Mouse (Mus musculus) G1E-ER4 (cell line): ENCODE measurements around the gene Serpina12. TPM values are rescaled to one million over a fixed set of nuclear protein-coding genes. Genes with fewer than 3 reads are reported as not detected.

Experiments
- GATA1 ChIP-seq: IDR thresholded peaks from one replicate; pipeline ENCODE4 v1.8.0; 2012; ENCODE audit warnings: low read length, inconsistent platforms
- polyA plus RNA-seq: library from polyadenylated mRNA; stranded (reverse); fragments of >175 nt; gene quantifications from 2 replicates; pipeline ENCODE4 v1.2.3, GENCODE M21; 2012

Serpina12 gene
- polyA plus RNA-seq, 1 experiment = not detected

DNA sequence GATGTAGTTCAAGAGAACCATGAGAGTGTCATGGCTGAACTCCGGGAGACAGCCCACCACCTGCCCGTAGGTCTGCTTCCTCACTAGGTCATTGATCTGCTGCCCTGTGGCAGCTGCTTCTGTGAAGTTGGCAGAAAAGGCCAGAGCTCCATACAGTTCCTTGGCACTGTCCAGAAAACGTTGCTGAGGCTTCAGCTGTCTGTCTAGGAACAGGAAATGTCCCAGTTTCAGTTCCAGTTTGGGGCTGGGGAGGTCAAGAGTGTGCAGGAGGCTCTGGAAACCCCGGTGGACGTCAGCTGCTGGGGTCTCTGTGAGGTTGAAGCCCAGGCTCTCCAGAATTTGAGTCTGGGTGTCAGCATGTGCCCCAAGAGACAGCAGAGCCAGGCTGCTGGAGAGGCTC, 58.4 kb downstream of the Serpina12 start:
- TF ChIP-seq GATA1 = no peak

- TF ChIP-seq GATA1 = no peak
Measured at GRCm38 (mm10) chr12:103984935-103985334, 59.3 kb downstream of the Serpina12 start.

DNA sequence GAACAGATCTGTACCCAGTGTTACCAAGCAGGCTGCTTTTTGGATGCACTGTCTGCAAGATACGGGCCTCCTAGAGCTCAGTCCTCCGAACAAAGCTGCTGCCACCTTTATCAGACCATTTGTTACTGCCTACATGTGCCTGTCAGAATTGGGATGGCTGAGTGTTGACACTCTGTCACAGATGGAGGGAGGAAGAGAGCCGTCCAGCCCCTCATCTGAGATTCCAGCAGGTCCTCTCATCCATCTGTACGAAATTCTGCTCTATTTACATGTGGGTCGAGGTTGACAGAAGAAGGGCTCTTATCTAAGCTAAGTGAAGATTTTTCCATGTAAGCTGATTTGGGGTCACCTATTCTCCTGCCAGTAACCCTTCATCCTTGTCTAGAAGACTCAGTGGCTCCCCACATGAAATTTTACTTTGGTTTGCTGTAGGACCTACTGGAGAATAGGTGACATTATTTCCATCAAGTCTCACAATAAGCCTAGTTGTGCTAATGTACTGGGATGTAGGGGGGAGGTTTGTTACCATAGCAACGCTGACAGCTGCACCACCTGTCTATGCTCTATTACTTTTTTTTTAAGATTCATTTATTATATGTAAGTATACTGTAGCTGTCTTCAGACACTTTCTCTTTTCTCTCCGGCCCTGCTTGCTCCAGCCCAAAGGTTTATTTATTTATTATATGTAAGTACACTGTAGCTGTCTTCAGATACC, 62.4 kb downstream of the Serpina12 start:
- no peak for TF ChIP-seq GATA1

Other genes with a start within 250 kb of the Serpina12 start
- gene Serpina1b, start 214.1 kb downstream of the Serpina12 start, polyA plus RNA-seq = not detected in 2 replicates
- gene Serpina1a, start 180.9 kb downstream of the Serpina12 start, polyA plus RNA-seq = not detected in 2 replicates
- gene Serpina1c, start 139.6 kb downstream of the Serpina12 start, polyA plus RNA-seq = not detected in 2 replicates
- gene Serpina1e, start 85.5 kb downstream of the Serpina12 start, polyA plus RNA-seq = not detected in 2 replicates
- not detected in 2 replicates for gene Serpina11, start 54.5 kb downstream of the Serpina12 start, polyA plus RNA-seq
- not detected in 2 replicates for gene Serpina9, start 30.7 kb downstream of the Serpina12 start, polyA plus RNA-seq
- gene Serpina5, start 56.7 kb upstream of the Serpina12 start, polyA plus RNA-seq = not detected in 2 replicates
- gene Serpina3a, start 68.3 kb upstream of the Serpina12 start, polyA plus RNA-seq = not detected in 2 replicates
- not detected in 2 replicates for gene Serpina3b, start 83.6 kb upstream of the Serpina12 start, polyA plus RNA-seq
- gene Serpina3c, start 109.4 kb upstream of the Serpina12 start, polyA plus RNA-seq = not detected in 2 replicates
- gene Serpina3f, start 170.1 kb upstream of the Serpina12 start, polyA plus RNA-seq = not detected in 2 replicates
- not detected in 2 replicates for gene Serpina3g, start 191.8 kb upstream of the Serpina12 start, polyA plus RNA-seq
- gene Serpina3i, start 218.7 kb upstream of the Serpina12 start, polyA plus RNA-seq = not detected in 2 replicates